Mouse (Mus musculus): Measurements from ENCODE around the gene Plekha7.

- no peak for TF ChIP-seq CTCF (IDR thresholded peaks at IDR 0.05; ENCODE audit: control insufficient read depth, insufficient read depth, low read length)
- TF ChIP-seq POLR2A (IDR thresholded peaks at IDR 0.05; ENCODE audit: borderline replicate concordance, control insufficient read depth, low read depth, low read length), result no peak
Observed at GRCm38 (mm10) chr7:116217747-116218146, 90.4 kb downstream of the Plekha7 start.

All from bone marrow, adult 2 months (tissue).